In genomic region chr19:41981931-41982790, GRCm38 (mm10) we compare ENCODE assay signal across 8 mouse cellular contexts. TPM values are rescaled to one million over a fixed set of nuclear protein-coding genes. Genes with fewer than 3 reads are reported as not detected.
DNase-seq lines count a peak whose midpoint lies in the region; ATAC-seq lines count a peak whose summit lies in the region.

No protein-coding gene starts in this region.

- H3K27me3 ChIP-seq in megakaryocyte, embryonic 14.5 days (replicated peaks), result peaks cover 14% of the 10 kb centered on the region
- H3K27me3 ChIP-seq in embryonic facial prominence, embryonic 14.5 days (replicated peaks; ENCODE audit: control insufficient read depth, insufficient read depth, low read length), result no peaks in the 10 kb centered on the region
- H3K27me3 ChIP-seq in heart, embryonic 16.5 days (ENCODE audit: control insufficient read depth, insufficient read depth, low read length), result no peaks in the 10 kb centered on the region
- peaks cover 14% of the 10 kb centered on the region for H3K27me3 ChIP-seq in limb, embryonic 10.5 days (ENCODE audit: low read depth, poor library complexity, severe bottlenecking)
- H3K27me3 ChIP-seq in midbrain, embryonic 16.5 days (ENCODE audit: control insufficient read depth, insufficient read depth, low read depth, low read length), result peaks cover 5% of the 10 kb centered on the region; the same call in 1 of the 2 replicates

- DNase-seq in adrenal gland, postnatal 10 days, result peak; percentile 75
- DNase-seq in embryonic facial prominence, embryonic 14.5 days (ENCODE audit: low spot score), result no peak
- DNase-seq in limb, embryonic 10.5 days (ENCODE audit: low spot score), result peak; percentile 74
- peak; percentile 71 for DNase-seq in thymus, postnatal 4 days

- peak overlapping the region; percentile 92 for H3K4me3 ChIP-seq in megakaryocyte, embryonic 14.5 days (replicated peaks)
- H3K4me3 ChIP-seq in embryonic facial prominence, embryonic 14.5 days (ENCODE audit: low read depth, low read length), result peak overlapping the region; percentile 93
- peak overlapping the region; percentile 74 for H3K4me3 ChIP-seq in heart, embryonic 16.5 days (ENCODE audit: low read length)
- H3K4me3 ChIP-seq in limb, embryonic 10.5 days, result peak overlapping the region; percentile 77
- peak overlapping the region; percentile 90 for H3K4me3 ChIP-seq in midbrain, embryonic 16.5 days (ENCODE audit: low read depth, low read length)

- H3K4me1 ChIP-seq in megakaryocyte, embryonic 14.5 days, result peaks cover 50% of the 10 kb centered on the region
- H3K4me1 ChIP-seq in embryonic facial prominence, embryonic 14.5 days (ENCODE audit: control insufficient read depth, insufficient read depth, low read length), result peaks cover 12% of the 10 kb centered on the region
- H3K4me1 ChIP-seq in heart, embryonic 16.5 days (ENCODE audit: control insufficient read depth, insufficient read depth, low read length), result peaks cover 21% of the 10 kb centered on the region
- peaks cover 24% of the 10 kb centered on the region for H3K4me1 ChIP-seq in limb, embryonic 10.5 days
- peaks cover 14% of the 10 kb centered on the region for H3K4me1 ChIP-seq in midbrain, embryonic 16.5 days (ENCODE audit: control insufficient read depth, insufficient read depth, low read length)

- no peaks in the 10 kb centered on the region for H3K9me3 ChIP-seq in megakaryocyte, embryonic 14.5 days
- H3K9me3 ChIP-seq in embryonic facial prominence, embryonic 14.5 days (ENCODE audit: control insufficient read depth, low read length), result no peaks in the 10 kb centered on the region
- no peaks in the 10 kb centered on the region for H3K9me3 ChIP-seq in heart, embryonic 16.5 days (replicated peaks; ENCODE audit: control insufficient read depth, low read length)
- no peaks in the 10 kb centered on the region for H3K9me3 ChIP-seq in limb, embryonic 10.5 days (replicated peaks)
- no peaks in the 10 kb centered on the region for H3K9me3 ChIP-seq in midbrain, embryonic 16.5 days (replicated peaks; ENCODE audit: control insufficient read depth, low read length, poor library complexity, severe bottlenecking)

- H3K9ac ChIP-seq in embryonic facial prominence, embryonic 14.5 days (ENCODE audit: low read depth, low read length), result peak overlapping the region; percentile 81
- H3K9ac ChIP-seq in heart, embryonic 16.5 days (ENCODE audit: low read length), result peak overlapping the region; percentile 94
- peak overlapping the region; percentile 81 for H3K9ac ChIP-seq in midbrain, embryonic 16.5 days (ENCODE audit: low read depth, low read length)

- H3K4me2 ChIP-seq in embryonic facial prominence, embryonic 14.5 days (ENCODE audit: low read depth, low read length), result peak overlapping the region; percentile 70
- H3K4me2 ChIP-seq in heart, embryonic 16.5 days (ENCODE audit: low read depth, low read length), result peak overlapping the region; percentile 78
- H3K4me2 ChIP-seq in midbrain, embryonic 16.5 days (ENCODE audit: low read length), result peak overlapping the region; percentile 100

- peak overlapping the region; percentile 90 for H3K27ac ChIP-seq in embryonic facial prominence, embryonic 14.5 days (replicated peaks; ENCODE audit: low read depth, low read length)
- peak overlapping the region; percentile 92 for H3K27ac ChIP-seq in heart, embryonic 16.5 days (ENCODE audit: low read length)
- peak overlapping the region; percentile 91 for H3K27ac ChIP-seq in limb, embryonic 10.5 days
- H3K27ac ChIP-seq in midbrain, embryonic 16.5 days (ENCODE audit: low read length), result peak overlapping the region; percentile 87

- under 1% methylated on average over 43 of the region's 74 CpGs for WGBS in embryonic facial prominence, embryonic 14.5 days
- WGBS in heart, embryonic 16.5 days, result under 1% methylated on average over 74 of the region's 74 CpGs
- under 1% methylated on average over 74 of the region's 74 CpGs for WGBS in limb, embryonic 10.5 days
- WGBS in midbrain, embryonic 16.5 days, result under 1% methylated on average over 70 of the region's 74 CpGs

- ATAC-seq in megakaryocyte, adult 5-6 weeks (ENCODE audit: poor library complexity, severe bottlenecking), result no peak
- no peak for ATAC-seq in embryonic facial prominence, embryonic 14.5 days (ENCODE audit: low read depth)
- no peak for ATAC-seq in heart, embryonic 16.5 days (replicated peaks; ENCODE audit: extremely low read depth, insufficient read depth, low FRiP score)
- no peak; the same call in 1 of the 2 replicates for ATAC-seq in midbrain, embryonic 16.5 days

- H3K36me3 ChIP-seq in megakaryocyte, embryonic 14.5 days (replicated peaks; ENCODE audit: low read length), result peaks cover 27% of the 10 kb centered on the region
- H3K36me3 ChIP-seq in embryonic facial prominence, embryonic 14.5 days (ENCODE audit: control insufficient read depth, insufficient read depth, low read length), result no peaks in the 10 kb centered on the region
- no peaks in the 10 kb centered on the region for H3K36me3 ChIP-seq in heart, embryonic 16.5 days (ENCODE audit: control insufficient read depth, insufficient read depth)
- peaks cover 4% of the 10 kb centered on the region; the same call in 1 of the 2 replicates for H3K36me3 ChIP-seq in limb, embryonic 10.5 days
- H3K36me3 ChIP-seq in midbrain, embryonic 16.5 days (ENCODE audit: control insufficient read depth, insufficient read depth, low read length), result 0 out of 2 replicates have a peak, but pooled peaks cover 2% of the 10 kb centered on the region

RNA-seq across cellular contexts. Expression of gene Ubtd1, which starts 0.6 kb away (rescaled TPM):
- polyA plus RNA-seq in megakaryocyte, embryonic 14.5 days (2012; ENCODE audit: insufficient read depth, low replicate concordance), result 23.1 and 46.7 TPM in 2 replicates
- total RNA-seq in megakaryocyte, adult 5-6 weeks (2015), result 15.1 and 17.0 TPM in 2 replicates
- 11.9 and 12.2 TPM in 2 replicates for total RNA-seq in megakaryocyte, adult 5-6 weeks (2017)
- total RNA-seq in adrenal gland, postnatal 10 days (2021), result 10 to 100 TPM; 17.1 to 20.2 TPM
- polyA plus RNA-seq in embryonic facial prominence, embryonic 14.5 days (2014; fragmentation: Nextera tagmentation; extraction: Ambion mirVana), result 18.7 and 20.8 TPM in 2 replicates
- polyA plus RNA-seq in heart, embryonic 16.5 days (2015; fragmentation: Nextera tagmentation; extraction: Ambion mirVana), result 17.1 and 18.5 TPM in 2 replicates
- polyA plus RNA-seq in limb, embryonic 10.5 days (2016; fragmentation: Nextera tagmentation; extraction: Ambion mirVana), result 14.2 and 15.1 TPM in 2 replicates
- polyA plus RNA-seq in midbrain, embryonic 16.5 days (2015; fragmentation: Nextera tagmentation; extraction: Ambion mirVana), result 9.1 and 10.1 TPM in 2 replicates

RNA-seq across cellular contexts. Expression of gene Mms19, which starts 1.2 kb away (rescaled TPM):
- polyA plus RNA-seq in megakaryocyte, embryonic 14.5 days (2012; ENCODE audit: insufficient read depth, low replicate concordance), result 6.0 and 14.4 TPM in 2 replicates
- total RNA-seq in megakaryocyte, adult 5-6 weeks (2015), result 18.5 and 24.7 TPM in 2 replicates
- 21.7 and 33.8 TPM in 2 replicates for total RNA-seq in megakaryocyte, adult 5-6 weeks (2017)
- 10 to 100 TPM; 15.5 to 24.2 TPM for total RNA-seq in adrenal gland, postnatal 10 days (2021)
- polyA plus RNA-seq in embryonic facial prominence, embryonic 14.5 days (2014; fragmentation: Nextera tagmentation; extraction: Ambion mirVana), result 27.5 and 35.2 TPM in 2 replicates
- polyA plus RNA-seq in heart, embryonic 16.5 days (2015; fragmentation: Nextera tagmentation; extraction: Ambion mirVana), result 20.7 and 24.5 TPM in 2 replicates
- 39.9 and 52.5 TPM in 2 replicates for polyA plus RNA-seq in limb, embryonic 10.5 days (2016; fragmentation: Nextera tagmentation; extraction: Ambion mirVana)
- polyA plus RNA-seq in midbrain, embryonic 16.5 days (2015; fragmentation: Nextera tagmentation; extraction: Ambion mirVana), result 27.0 and 31.9 TPM in 2 replicates

RNA-seq across cellular contexts. Expression of gene Zdhhc16, which starts 48.9 kb away (rescaled TPM):
- polyA plus RNA-seq in megakaryocyte, embryonic 14.5 days (2012; ENCODE audit: insufficient read depth, low replicate concordance), result 18.8 and 25.3 TPM in 2 replicates
- total RNA-seq in megakaryocyte, adult 5-6 weeks (2015), result 25.9 and 36.1 TPM in 2 replicates
- 22.4 and 26.4 TPM in 2 replicates for total RNA-seq in megakaryocyte, adult 5-6 weeks (2017)
- 10 to 100 TPM; 30.7 to 36.7 TPM for total RNA-seq in adrenal gland, postnatal 10 days (2021)
- 69.1 and 72.4 TPM in 2 replicates for polyA plus RNA-seq in embryonic facial prominence, embryonic 14.5 days (2014; fragmentation: Nextera tagmentation; extraction: Ambion mirVana)
- 53.7 and 59.2 TPM in 2 replicates for polyA plus RNA-seq in heart, embryonic 16.5 days (2015; fragmentation: Nextera tagmentation; extraction: Ambion mirVana)
- 92.0 and 96.5 TPM in 2 replicates for polyA plus RNA-seq in limb, embryonic 10.5 days (2016; fragmentation: Nextera tagmentation; extraction: Ambion mirVana)
- 84.2 and 90.2 TPM in 2 replicates for polyA plus RNA-seq in midbrain, embryonic 16.5 days (2015; fragmentation: Nextera tagmentation; extraction: Ambion mirVana)

RNA-seq across cellular contexts. Expression of gene Exosc1, which starts 48.9 kb away (rescaled TPM):
- 5.4 and 13.5 TPM in 2 replicates for polyA plus RNA-seq in megakaryocyte, embryonic 14.5 days (2012; ENCODE audit: insufficient read depth, low replicate concordance)
- total RNA-seq in megakaryocyte, adult 5-6 weeks (2015), result 37.0 and 38.6 TPM in 2 replicates
- 29.3 and 40.2 TPM in 2 replicates for total RNA-seq in megakaryocyte, adult 5-6 weeks (2017)
- 10 to 100 TPM; 24.3 to 25.5 TPM for total RNA-seq in adrenal gland, postnatal 10 days (2021)
- polyA plus RNA-seq in embryonic facial prominence, embryonic 14.5 days (2014; fragmentation: Nextera tagmentation; extraction: Ambion mirVana), result 67.8 and 71.3 TPM in 2 replicates
- 40.2 and 45.3 TPM in 2 replicates for polyA plus RNA-seq in heart, embryonic 16.5 days (2015; fragmentation: Nextera tagmentation; extraction: Ambion mirVana)
- 91.7 and 102 TPM in 2 replicates for polyA plus RNA-seq in limb, embryonic 10.5 days (2016; fragmentation: Nextera tagmentation; extraction: Ambion mirVana)
- polyA plus RNA-seq in midbrain, embryonic 16.5 days (2015; fragmentation: Nextera tagmentation; extraction: Ambion mirVana), result 59.1 and 61.3 TPM in 2 replicates

RNA-seq across cellular contexts. Expression of gene Ankrd2, which starts 53.6 kb away (rescaled TPM):
- polyA plus RNA-seq in megakaryocyte, embryonic 14.5 days (2012; ENCODE audit: insufficient read depth, low replicate concordance), result not detected in 2 replicates
- total RNA-seq in megakaryocyte, adult 5-6 weeks (2015), result not detected in 2 replicates
- not detected in 2 replicates for total RNA-seq in megakaryocyte, adult 5-6 weeks (2017)
- total RNA-seq in adrenal gland, postnatal 10 days (2021), result 1 to 10 TPM; 2.2 to 5.9 TPM
- 6.6 and 7.8 TPM in 2 replicates for polyA plus RNA-seq in embryonic facial prominence, embryonic 14.5 days (2014; fragmentation: Nextera tagmentation; extraction: Ambion mirVana)
- not detected in 2 replicates for polyA plus RNA-seq in heart, embryonic 16.5 days (2015; fragmentation: Nextera tagmentation; extraction: Ambion mirVana)
- polyA plus RNA-seq in limb, embryonic 10.5 days (2016; fragmentation: Nextera tagmentation; extraction: Ambion mirVana), result not detected in 2 replicates
- polyA plus RNA-seq in midbrain, embryonic 16.5 days (2015; fragmentation: Nextera tagmentation; extraction: Ambion mirVana), result 0.71 and 0.94 TPM in 2 replicates
